Mouse (Mus musculus): ENCODE results near the gene Glud1.
A peak's percentile ranks its signal among the peaks of the same experiment; 100 is the strongest.

Gene Glud1

DNA sequence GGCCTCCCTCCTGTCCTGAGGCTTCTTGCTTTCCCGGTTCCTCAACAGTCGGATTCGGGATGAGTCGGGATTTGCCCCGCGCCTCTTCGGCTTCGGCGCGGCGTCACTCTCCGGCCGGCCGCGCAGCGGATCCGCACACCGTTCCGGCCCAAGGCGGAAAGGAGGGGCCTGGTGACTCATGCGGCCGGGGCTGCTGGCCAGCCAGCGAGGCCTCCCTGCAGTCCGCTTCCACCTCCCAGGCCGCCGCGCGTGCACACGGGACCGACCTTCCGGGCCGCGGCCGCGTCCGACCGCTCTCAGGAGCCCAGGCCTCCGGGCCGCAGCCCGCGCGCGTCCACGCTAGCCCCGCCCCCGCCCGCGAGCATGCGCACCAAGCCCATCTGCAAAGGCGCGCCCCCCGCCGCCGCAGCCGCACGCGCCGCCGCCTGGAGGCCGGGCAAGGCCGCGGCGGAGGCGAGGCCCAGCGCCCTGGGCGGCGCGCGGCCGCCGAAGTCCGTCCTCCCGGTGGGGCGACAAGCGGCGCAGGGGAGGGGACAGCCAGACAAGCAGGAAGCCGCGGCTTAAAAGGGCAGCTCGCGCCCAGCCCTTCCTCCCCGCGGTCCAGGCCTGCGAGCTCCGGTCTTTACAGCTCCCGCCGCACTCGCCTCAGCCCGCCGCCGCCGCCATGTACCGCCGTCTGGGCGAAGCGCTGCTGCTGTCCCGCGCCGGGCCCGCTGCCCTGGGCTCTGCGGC lies at the start of gene Glud1, which contains the start of gene Shld2:
Glud1 (plus strand) TSS at position 494 of the 732 bp plus-strand sequence.
Shld2 (minus strand) TSS at position 260 of the 732 bp plus-strand sequence.
- DNase-seq = peak; percentile 93

DNA sequence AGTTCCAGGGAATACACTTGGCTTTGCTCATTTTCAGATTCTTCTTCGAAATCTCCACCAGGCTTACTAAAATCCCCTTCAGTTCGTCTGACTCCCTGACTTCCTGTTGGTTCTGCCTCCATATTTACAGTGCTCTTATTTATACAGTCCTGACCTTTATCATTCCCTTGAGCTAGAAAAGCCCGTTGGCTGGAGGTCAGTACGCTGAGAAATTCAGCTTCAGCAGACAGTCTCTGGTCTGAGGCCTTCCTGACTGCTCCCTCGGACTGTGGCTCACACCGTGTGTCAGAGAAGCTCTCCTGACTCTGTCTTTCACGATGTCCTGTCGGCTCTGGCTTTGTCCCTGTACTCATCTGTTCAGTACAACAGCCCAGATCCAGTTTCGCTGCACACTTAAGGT lies 42.5 kb upstream of the Glud1 start:
- no peak for DNase-seq

DNA sequence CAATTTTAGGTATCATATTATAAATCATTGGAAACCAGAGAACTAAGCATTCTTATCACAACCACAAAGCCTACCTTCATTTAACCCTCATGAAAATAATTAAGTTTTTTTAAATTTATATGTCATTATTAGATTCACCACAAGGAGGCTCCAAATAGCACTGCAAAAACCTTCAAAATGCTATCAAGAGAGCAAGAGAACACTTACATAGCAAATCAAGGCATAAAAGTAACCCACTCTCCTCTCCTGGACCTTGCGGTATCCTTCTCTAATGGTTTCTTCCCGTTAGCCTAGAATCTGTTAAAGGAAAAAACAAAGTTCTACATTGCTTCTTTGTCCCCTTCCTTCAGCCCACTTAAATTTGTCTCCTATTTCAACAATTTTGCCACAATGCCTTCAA lies 37.2 kb upstream of the Glud1 start:
- DNase-seq = no peak

DNA sequence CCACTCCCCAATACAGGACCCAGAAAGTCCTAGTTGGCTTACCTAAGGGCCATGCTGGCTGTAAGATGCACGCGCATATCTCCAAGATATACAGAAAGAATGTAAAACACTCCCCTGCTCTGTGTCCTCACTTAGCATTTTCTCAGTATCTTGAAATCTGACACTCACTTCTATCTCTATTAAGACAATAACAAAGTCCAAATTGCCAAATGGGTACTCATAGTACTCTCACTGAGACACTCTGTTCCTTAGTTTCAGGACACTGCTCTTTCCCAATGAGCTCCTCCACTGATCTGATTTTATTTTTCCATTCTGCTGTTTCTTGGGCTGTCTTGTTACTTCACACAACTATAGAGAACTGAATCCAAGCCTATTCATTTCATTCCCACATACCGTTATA lies 36.4 kb upstream of the Glud1 start:
- no peak for DNase-seq

DNA sequence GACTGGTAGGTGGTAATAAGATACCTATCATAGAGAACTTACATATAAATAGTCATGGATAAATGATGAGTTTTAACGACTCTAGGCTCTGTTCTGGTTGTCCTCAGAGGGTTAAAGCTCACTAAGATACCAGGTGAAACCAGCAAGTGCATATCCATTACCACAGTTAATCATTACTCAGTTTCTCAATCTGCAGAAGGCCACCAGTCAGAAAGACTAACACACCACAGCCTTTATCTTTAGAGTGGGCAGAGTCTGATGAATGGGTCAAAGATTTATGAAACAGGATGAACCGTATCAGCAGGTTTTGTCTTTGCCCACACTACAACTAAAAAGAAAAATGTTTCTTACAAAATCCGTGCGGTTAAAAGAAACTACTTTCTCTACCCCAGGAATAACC lies 35.3 kb upstream of the Glud1 start:
- no peak for DNase-seq

DNA sequence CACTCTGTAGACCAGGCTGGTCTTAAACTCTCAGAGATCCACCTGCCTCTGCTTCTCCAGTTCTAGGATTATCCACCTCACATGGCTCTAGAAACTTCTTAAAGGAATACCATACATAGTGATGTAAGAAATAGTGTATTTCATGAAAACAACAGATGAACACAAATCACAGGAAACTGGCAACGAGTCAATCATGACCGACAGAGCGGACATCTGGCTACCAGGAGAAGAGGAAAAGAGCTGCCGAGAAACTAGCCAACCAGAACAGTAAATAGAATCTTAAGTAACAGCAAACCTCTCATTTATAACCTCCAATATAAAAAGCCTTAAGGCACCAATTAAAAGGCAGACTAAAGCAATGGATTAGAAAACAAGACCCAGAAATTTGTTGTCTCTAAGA lies 30.8 kb upstream of the Glud1 start:
- no peak for DNase-seq

DNA sequence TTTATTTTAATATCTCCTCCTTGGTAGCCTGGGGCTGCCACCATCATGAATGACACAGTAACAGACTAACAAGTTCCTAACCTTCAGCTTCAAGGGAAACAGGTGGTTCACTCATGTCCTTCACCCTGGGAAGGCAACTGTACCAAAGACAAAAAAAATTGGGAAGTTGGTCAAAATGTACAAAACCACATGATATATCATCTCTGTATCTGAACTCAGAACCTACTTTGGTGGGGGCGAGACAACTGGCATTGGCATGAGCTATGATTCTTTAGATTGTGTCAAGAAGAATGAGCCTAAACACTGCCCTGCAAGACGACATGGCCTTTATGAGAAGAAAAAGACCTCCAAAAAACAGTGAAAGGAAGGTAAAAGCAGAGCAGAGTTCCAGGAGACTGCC lies 29.7 kb upstream of the Glud1 start:
- DNase-seq = no peak

DNA sequence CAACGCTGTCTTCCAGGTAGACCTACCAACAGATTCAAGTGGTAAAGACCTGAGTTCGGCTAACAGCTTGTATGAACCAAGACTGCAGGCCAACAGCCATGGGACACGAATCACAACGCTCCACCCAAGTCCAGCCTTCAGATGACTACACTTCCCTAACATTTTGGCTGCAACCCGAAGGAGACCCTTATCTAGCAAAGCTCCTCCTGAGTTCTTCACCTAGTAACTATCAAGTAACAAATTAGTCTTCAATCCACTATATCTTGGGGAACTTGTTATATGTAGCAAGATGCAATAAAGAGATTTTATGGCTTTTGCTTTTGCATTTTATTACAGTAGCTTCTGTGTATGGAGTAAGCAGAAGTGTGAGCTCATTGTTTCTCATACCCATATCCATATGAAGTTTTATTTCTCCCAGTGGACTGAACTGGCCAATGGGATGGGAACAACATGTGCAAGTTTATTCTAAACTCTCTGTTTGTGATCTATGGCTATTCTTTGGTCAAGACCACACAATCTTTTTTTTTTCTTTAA lies 28.7 kb upstream of the Glud1 start:
- DNase-seq = no peak

DNA sequence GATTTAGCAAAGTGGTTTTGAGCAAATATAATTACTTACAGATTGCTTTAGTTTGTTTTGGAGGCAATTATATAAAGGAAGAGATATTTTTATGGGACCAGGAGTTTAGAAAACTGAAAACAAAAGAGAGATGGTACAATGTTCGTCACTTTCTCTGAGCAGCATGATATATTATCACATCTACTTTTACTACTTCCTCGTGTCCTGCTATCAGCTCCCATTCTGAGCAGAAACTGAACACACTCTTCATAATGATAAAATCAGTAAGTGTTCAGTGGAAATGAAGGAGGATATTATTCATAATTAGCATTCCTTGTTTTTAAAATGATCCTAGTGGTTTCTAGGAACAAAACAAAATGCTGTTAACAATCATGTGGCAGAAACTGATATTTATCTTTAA lies 22.1 kb upstream of the Glud1 start:
- no peak for DNase-seq

DNA sequence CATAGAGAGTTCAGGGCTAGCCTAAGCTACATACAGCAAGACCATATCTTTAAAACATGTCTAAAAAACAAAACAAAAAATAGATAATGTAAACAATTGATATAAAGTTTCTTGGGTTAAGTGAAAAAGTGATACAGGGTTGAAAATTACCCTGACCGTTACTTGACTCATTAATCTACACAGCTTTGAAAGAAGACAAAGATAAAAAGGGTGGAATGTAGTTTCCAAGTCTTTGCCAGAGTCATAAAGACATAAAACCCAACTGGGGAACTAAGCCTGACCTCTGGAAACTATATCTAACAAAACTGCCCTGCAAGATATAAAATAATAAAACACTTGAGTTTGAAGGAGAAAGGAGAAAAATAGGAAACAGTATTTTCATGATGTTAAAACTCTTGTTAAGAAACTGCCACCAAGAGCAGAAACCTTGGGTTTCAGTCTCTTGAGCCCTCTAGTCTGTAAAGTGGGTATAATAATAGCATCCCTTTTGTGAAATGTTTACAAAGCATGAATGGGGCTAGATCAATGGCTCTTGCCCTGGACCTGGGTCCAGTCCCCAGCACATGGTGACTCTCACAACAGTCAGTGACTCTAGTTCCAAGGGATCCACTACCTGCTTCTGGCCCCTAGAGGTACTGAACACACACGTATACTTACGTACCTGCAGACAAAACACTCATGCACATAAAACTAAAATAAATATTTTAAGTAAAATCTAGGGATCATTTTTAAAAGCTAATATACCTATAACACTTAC lies 21.1 kb upstream of the Glud1 start:
- no peak for DNase-seq

DNA sequence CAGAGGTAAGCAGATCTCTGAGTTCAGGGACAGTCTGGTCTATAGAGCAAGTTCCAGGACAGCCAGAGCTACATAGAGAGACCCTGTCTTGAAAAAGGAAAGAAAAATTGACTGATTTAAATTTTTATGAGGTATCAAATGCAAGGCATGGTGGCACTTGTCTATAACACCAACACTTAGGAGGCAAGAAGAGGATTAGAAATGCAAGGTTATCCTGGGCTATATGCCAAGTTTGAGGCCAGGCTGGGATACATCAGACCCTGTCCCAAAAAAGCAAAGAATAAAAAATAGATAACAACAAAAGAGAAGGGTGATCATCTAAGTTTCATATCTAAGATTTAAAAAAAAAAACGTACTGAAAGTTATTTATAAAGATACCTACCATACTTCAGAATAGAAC lies 20.3 kb upstream of the Glud1 start:
- DNase-seq = no peak

DNA sequence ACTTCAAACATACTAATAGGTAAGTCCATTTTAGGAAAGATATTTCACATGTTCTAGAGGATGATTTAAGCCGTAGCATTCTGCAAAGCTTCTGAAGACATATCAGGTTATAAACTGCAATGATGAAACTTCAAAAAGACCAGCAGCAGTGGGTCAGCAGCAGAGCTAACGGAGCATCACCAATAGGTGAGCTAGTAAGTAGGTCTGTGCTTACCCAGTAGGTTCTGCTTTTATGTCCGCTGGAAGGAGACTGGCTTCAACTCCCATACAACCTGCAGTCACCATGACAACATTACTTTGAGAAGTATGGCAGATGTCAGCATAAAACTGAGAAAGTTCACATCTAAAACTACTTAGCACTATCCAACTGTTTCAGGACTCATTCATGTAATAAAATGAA lies 16.9 kb upstream of the Glud1 start:
- no peak for DNase-seq

DNA sequence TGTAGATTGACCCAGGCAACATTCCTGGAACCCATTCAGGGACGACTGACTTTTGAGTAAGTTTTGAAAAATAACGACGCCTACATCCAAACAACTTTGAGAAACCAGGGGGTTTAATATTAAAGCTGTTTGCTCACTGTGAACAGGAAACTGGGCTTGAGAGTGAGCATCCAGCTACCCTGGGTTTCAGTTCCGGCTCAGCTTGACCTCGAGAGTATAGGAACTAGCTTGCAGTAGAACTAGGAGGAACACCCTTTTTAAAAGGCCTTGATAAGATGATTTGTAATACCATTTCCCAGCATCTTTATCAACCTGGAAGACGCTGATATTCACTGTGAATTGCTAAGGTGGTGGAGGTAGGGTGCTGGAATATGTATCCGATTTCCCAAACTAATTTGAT lies 14.2 kb upstream of the Glud1 start:
- DNase-seq = no peak

DNA sequence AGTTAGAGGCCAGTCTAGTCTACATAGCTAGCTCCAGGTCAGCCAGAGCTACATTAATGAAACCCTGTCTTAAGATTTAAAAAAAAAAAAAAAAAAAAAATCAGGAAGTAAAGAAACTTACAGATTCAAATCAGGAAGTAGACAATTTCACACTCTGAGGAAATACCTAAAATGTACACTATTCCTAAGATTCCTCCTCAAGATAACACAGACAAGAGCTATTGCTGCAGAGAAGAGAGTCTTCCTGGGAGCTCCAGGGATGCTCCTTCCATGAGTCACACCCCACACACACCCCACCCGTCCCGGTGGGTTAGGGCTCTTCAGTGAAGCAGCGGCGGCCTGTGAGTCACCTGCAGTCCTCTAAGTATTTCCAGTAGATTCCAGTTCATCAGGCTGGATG lies 13.5 kb upstream of the Glud1 start:
- DNase-seq = no peak

DNA sequence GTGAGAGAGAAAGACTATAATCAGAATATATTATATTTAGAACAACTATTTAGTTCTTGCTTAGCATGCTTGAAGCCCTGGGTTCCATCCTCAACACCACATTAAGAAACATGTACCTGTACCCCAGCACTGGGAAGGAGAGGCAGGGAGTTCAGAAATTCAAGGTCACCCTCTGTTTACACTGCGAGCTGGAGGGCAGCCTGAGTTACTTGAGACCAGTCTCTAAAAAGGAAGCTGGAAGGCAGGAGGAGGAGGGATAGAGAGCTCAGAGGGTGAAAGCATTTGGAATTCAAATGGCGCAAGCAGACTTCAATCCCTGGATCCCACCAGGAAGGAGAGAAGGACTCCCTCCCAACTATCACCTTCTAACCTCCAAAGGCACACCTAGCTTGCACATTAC lies 12.9 kb upstream of the Glud1 start:
- no peak for DNase-seq

DNA sequence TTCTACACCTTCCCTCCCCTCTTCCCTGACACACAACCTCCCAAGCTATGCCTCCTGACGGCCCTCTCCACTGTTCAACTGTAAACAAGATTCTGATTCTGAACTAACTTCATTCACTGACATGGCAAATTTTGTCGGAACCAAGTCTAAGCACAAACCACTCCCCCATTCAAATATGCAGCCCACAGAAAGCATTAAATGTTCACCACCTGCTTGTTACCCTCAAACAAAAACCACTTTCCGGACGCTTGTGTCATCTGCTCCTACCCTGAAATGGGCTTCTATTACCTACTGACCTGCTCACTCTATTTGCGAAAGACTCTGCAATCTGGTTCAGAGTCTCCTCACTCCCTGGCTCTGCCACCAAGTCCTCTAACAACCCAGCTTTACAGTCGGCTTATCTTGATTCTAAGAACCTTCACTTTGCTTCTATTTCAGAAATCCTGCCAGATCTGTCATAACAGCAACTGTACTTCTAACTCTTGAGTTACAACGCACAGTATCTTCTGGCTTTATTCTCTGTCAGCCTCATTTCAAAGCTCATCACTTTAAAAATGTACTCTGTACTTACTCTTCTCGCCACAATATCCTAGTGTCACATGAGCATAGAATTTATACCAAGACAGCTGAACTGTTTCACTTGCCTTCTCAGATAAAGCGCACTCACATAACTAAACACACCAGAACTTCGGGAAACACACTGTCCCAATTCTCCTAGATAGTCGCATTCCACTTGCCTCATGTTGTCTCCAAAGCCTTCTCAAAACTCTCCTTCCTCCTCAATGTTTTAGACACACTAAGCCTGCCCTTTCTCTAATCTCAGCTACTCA lies 11.4 kb upstream of the Glud1 start:
- no peak for DNase-seq

DNA sequence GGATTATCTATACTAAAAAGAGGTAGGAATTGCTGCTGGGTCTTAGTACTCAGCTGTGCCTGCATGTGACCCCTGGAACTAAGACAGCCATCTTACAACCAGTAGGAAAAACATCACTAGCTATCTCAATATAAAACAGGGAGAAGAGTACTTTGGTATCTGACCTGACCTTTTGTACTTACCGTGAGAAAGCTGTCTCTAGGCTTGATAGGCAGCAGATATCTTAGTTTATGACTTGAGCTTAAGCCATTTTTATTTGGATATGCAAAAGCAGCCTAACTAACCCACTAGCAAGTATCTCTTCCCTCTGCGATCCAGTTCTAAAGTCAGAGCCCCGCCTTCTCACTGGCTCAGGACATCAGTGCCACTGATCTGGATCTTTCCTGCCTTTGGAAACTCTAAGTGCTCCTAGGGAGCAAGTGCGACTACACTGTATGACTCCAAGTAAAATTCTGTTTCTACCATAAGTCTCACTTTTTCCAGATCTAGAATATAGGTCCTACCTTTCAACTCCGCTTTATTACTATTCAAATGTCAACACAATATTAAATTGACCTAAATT lies 7.8 kb upstream of the Glud1 start:
- no peak for DNase-seq

DNA sequence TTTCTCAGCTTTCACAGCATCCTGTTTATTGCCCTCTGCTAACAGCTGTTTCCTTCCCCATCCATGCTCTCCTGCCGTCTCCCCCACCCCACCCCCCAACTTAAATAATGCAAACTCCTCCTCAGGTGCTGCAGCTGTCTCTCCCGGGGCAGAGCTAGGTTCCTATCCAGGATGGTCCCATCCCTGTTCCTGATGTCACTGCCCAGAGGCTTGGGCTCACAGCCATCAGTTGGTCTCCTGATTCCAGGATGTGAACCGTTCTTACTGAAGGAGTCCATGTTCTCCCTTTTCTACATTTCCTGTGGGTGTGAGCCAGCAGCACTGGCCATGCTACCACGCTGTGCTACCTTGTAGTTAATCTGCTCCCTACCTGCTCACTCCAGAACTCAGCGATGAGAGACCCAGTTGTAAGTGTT lies 7.3 kb upstream of the Glud1 start:
- DNase-seq = no peak

DNA sequence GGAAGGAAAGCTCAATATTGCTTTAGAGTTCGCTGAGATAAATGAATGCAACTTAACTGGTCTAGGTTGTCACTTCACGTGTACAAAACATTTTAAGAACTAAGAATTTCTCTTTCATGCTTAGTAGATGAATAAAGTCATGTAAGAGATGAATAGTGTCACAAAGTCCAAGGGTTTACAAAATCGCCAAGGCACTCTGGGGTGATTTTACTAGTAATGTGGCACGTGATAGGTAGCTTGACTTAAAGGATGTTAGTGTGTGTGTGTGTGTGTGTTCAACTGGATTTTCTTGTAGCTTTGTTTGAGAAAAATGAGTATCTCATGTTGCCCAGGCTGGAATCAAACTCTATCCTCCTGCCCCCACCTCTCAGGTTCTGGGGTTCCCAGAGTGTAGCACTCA lies 1.3 kb upstream of the Glud1 start:
- DNase-seq = no peak

DNA sequence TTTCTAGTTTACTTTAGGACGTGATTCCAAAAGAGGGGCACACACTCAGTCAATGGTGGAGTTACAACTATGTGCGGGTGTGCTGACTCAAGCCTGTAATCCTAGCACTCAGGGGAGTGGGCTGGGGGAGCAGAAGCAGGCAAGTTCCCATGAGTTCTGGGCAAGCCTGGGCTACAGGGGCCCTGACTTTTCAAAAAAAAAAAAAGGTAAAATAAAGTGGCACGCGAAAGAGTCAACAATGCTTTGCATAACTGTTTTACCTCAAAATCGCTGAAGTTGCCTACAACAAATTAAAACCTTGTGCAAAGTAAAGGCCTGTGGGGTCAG lies 657 bp upstream of the Glud1 start:
- DNase-seq = no peak

DNA sequence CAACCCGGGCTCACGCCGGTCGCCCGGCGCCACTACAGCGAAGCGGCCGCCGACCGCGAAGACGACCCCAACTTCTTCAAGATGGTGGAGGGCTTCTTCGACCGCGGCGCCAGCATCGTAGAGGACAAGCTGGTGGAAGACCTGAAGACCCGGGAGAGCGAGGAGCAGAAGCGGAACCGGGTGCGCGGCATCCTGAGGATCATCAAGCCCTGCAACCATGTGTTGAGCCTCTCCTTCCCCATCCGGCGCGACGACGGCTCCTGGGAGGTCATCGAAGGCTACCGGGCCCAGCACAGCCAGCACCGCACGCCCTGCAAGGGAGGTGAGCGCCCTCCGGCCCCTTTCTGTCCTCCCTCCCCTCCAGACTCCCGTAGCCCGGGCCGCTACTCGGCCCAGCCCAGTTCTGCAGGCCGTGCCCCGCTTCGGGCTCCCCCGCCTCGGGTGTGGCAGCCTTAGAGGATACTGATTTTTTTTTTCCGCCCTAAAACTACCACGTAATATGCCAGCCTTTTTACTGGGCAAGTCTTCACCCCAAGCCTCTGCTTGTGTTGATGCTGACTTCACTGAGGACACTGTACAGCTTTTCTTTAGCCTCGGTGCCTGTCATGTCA lies 599 bp downstream of the Glud1 start:
- no peak for DNase-seq

DNA sequence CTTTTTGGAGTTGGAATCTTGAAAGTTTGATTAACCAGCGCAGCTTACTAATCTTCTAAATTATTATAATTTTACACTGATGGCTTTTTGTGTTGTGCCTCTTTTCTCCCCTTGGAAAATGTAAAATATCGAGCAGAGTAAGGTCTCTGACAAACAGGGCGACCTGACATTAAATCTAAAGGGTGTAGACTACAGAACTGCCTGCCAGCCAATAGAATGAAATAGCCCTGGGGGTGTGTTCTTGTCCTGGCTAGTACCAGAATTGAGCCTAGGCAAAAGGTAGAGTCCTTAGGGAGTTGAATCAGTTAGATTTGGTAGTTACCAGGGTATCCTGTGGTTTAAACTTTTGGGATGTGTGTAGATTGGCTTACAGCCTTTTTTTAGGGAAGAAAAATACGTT lies 1.2 kb downstream of the Glud1 start:
- no peak for DNase-seq

Data from right cerebral cortex, postnatal 25 days (tissue).